Mouse (Mus musculus): Measurements from ENCODE around the gene Gm5767. TPM values are rescaled to one million over a fixed set of nuclear protein-coding genes. Genes with fewer than 3 reads are reported as not detected.

Gm5767 gene
- polyA plus RNA-seq (2021; fragmentation: Nextera tagmentation), result not detected in 2 replicates
- long read RNA-seq, experiment 1, result 0 reads
- long read RNA-seq, experiment 2, result 0 reads

GRCm38 (mm10) chr16:8680470-8680869 lies at the start of gene Gm5767:
Gm5767 (plus strand) TSS chr16:8680770.

GRCm38 (mm10) chr16:8637217-8638051 lies 43.1 kb upstream of the Gm5767 start, which contains the start of the genes Pmm2 and Tmem186:
Pmm2 (plus strand) TSS chr16:8637674.
Tmem186 (minus strand) TSS chr16:8637712.

GRCm38 (mm10) chr16:8671551-8672349 lies 8.8 kb upstream of the Gm5767 start, which contains the start of gene Carhsp1:
Carhsp1 (minus strand) TSS chr16:8672155.

Other genes with a start within 250 kb of the Gm5767 start
- gene Mettl22, start 210.0 kb upstream of the Gm5767 start, polyA plus RNA-seq (2021; fragmentation: Nextera tagmentation), result 44.5 and 46.7 TPM in 2 replicates
- 109 and 132 TPM in 2 replicates for gene Abat, start 167.3 kb upstream of the Gm5767 start, polyA plus RNA-seq (2021; fragmentation: Nextera tagmentation)
- gene Pmm2, start 43.1 kb upstream of the Gm5767 start, polyA plus RNA-seq (2021; fragmentation: Nextera tagmentation), result 8.9 TPM in 2 replicates
- 5.3 and 5.6 TPM in 2 replicates for gene Tmem186, start 43.1 kb upstream of the Gm5767 start, polyA plus RNA-seq (2021; fragmentation: Nextera tagmentation)
- gene Carhsp1, start 8.6 kb upstream of the Gm5767 start, polyA plus RNA-seq (2021; fragmentation: Nextera tagmentation), result 36.5 and 40.7 TPM in 2 replicates
- gene Usp7, start 111.5 kb downstream of the Gm5767 start, polyA plus RNA-seq (2021; fragmentation: Nextera tagmentation), result 9.4 and 9.5 TPM in 2 replicates
- gene 1810013L24Rik, start 149.3 kb downstream of the Gm5767 start, polyA plus RNA-seq (2021; fragmentation: Nextera tagmentation), result 7.7 and 14.0 TPM in 2 replicates

All from layer of hippocampus, adult 6 months (tissue).